Mouse (Mus musculus) frontal cortex, postnatal 36 days (tissue): ENCODE results near the gene Slc38a4.
A peak's percentile ranks its signal among the peaks of the same experiment; 100 is the strongest.

Experiments
- DNase-seq, 2 experiments: peaks; one replicate each; pipeline ENCODE4 v3.0.0; 2022; ENCODE audit warnings: low spot score in 2 of 2

The Slc38a4 gene

DNA sequence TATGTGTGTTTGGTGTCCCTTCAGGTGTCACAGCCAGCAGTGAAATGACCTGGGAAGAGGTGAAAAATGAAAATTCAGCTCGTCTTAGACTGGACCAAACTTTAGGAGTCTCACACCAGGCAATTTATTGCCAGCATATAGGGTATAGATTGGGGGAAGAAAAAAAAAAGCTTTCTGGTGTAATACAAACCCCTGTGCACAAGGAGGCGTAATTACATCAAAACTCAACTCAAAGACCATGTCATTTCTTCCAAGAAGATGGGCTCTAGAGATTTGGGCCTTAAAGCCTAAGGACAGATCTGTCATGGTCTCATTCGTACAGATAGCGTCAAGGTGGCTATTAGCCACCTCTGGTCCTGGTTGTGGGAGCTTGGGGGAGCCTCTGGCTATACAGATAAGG, 86.0 kb downstream of the Slc38a4 start:
- DNase-seq = no peak

DNA sequence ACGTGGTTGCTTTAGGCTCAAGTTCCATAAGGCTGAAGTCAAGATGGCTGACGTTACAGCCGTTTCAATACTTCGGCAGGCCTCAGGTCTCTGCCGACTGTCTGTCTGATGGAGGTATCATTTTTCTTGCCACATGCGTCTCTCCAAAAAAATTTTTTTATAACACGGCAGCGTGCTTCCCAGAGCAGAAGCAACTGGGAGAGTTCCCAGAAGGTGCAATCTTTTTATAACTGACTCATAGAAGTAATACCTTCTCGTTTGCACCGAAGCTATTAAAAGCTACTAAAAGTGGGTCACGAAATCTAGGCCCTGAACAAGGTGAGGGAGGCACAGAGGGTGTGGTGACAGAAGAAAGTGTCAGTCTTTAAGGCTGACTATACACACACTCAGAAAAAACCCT, 87.0 kb downstream of the Slc38a4 start:
- DNase-seq = peak in 1 of 2 experiments; percentile 21

DNA sequence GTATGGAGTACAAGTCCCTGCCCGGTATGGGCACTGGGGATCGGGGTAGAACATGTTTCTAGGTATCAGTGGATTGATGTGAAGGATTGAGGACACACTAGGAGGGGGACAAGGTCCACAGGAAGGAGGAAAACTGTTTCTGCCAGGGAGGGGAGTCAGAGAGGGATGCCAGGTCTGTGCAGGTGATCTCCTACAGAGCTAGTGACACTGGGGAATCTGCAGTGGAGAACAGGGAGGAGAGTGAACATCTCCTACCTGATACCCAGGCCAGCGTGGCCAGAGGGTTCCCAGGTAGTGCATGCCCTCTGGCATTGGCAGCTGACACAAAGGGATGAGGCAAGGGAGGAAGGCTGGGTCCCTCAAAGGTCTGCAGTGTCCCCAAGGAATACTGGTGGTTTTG, 89.4 kb downstream of the Slc38a4 start:
- no peak for DNase-seq

DNA sequence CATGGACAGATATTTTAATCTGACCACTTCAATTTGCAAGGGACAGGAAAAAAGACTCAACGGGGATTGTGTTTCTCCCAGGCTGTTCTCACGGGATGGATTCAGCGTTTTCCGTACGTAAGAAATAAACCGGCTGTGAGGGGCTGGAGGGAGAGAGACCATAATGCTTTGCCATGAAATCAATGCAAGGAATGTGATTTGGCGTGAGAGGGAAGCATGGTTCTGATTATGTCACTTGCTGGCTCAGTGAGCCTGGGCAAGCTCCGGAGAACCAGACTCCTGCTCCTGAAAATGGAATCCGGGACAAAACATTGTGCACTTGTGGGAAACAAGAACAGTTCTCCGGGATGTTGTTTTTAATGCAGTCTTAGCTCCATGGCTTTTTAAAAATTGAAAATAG, 92.0 kb downstream of the Slc38a4 start:
- DNase-seq = no peak

DNA sequence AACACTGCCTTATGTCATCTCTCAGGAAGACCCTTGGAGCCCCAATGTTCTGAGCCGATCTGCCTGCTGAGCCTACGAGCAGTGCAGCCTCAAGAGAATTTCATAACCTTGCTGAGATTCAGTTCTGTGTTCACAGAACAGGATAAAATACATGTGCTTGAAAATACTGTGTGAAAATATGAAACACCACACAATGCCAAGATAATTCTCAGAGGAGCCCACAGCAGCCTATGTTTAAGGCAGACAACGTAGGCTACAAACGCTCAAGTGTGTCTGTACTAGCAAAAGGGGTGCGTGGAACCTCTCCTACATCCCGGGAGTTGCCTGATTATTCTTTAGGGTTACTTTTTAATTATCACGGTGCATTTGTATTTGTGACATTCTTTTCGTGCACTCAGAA, 92.4 kb downstream of the Slc38a4 start:
- no peak for DNase-seq

DNA sequence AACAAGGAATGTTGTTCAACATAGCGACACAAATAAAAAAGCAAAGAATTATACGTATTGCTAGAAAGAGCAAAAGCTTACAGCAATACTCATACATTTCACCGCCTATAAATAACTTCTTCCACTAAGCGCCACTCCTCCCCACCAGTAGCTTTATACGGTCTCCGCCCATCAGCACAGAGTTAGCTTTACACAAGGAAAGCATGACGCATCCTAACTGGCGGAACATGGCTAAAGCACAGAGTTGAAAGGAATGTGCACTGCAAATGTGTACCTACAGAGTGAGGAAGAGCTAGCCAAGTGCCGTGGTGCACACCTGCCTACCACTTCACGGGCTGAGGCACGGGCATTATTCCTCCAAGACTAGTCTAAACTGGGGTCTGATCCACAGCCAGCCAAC, 95.4 kb downstream of the Slc38a4 start:
- DNase-seq = no peak

DNA sequence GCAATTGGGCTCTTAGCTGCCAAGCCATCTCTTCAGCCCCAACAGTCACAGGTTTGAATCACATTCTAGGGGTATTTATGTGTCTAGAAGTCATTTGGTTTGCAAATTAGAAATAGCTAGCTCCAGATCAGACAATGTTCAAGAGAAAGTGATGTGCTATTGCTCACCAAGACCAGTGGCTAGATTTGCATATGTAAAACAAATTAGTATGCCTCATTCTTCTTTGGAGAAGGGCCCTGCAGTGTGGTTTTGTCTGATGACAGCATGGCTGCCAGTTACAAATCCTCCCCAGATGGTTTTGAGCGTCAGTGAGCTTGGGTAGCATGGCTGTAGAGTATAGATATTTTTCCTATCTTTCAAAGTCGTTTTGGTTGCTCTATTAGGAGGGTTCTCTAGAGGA, 96.5 kb downstream of the Slc38a4 start:
- DNase-seq = no peak

DNA sequence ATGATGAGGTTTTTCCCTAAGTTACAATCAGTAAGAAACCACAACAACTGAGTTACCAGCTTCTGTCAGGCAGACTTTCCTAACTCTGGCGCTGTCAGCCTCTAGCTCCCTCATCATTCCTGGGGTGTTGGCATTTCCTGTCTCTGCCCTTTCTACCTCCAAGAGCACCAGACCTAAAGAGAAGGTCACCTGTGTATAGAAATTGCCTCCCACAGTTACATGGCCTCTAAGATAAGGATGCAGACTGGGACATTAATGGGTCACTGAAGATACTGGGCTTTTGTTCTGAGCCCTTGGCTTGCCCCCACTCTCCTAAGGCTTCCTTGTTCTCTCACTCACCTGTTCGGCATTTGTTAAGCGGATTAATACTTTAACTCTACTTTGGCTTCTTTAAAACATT, 99.1 kb downstream of the Slc38a4 start:
- no peak for DNase-seq

DNA sequence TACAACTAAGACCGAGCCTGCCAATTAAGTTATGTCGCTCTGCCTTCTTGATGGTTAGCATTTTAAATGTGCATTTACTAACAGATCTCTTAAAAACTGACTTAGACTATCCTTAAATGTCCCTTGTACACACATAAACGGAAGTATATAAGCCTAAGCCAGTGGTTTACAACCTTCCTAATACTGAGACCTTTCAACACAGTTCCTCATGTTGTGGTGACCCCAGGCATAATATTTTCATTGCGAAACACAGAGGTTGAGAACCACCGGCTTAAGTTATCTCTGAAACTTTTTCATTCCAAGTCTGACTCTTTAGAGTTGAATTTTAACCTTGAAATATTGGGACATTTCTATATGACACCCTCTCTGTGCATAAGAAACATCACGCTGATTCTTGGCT, 101.4 kb downstream of the Slc38a4 start:
- no peak for DNase-seq

DNA sequence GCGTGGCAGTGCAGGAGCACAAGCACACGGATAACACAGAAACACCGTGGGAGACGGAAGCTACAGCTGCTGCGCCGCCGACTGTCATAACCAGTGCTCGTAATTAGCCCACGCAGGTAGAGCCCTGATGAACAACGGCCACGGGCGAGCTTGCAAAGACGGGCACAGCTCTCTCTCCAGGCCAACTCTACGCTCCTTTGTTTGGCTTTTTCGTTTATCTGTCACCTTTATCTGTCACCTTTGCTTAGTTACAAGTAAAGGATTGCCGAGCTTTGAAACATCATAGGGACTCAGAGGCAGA, 101.9 kb downstream of the Slc38a4 start:
- no peak for DNase-seq

DNA sequence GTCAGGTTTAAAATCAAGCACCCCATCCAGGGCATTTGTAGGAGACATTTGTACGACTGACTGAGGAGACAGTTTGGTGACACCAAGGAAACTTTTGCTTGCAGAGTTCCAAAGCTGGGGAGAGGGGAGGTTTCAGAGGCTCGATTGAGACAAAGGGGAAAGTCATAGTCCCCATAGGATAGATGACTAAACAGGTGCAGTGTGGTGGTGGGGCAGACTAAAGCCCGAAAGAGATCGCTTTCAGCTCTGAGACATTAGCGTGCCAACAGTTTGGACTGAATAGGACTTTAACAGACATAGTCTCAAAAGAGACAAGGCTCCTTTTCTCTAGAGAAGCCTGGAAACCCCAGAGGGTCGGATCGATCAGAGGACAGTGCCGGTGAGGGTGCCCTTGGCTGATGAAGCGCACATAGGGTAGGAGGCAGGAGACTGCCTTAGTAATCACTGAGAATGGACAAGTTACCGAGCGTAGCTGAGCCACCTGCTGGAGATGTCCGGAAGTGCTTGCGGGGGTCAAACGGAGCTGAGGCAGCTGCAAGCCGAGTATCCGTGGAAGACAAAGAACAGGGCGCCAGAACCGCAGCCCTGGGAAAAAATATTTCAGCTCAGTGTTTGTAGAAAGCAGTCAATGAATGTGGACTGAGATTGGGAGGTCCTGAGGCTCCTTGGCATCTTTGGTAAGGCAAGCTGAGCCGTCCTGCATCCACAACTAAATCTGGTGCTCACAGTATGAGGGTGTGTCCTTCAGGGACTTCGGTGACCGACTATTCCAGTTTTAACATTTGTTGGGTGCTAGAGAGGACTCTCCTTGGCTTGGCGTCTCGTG, 102.4 kb downstream of the Slc38a4 start:
- peak; percentile 65 to 78 for DNase-seq

DNA sequence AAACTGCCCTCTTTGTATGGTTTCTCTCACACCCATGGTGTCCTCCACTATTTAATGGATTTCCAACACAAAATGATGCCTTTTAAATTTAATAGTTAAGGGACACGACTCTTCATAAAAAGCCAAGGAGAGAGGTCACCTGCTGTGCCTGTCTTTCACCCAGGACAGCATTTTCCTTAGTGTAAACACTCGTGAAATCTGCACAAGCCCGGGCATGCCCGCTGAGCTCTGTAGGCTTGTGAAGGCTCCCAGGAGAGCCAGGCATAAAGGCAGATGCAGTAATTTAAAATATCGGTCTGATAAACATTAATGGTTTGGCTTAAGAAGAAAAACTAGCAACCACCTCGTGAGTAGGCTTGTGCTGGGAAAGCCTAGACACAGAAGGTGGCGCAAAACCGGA, 103.3 kb downstream of the Slc38a4 start:
- no peak for DNase-seq

DNA sequence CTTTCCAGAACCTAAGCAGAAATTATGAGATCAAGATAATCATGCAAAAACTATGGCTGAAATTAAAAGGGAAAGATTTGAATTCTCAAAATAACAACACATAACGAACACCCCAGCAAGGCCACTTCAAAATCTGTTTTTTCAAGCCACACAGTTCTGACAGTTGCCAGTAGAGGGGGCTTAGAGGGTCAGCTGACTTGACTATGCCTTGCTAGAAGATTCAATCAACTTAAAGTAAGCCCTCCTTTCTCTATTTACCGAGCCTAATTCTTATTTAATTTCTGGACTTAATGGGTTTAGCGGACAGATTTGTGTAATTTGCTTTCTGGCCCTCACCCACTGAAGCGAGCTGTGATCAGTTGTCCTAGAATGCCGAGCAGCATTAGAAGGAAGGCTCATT, 104.0 kb downstream of the Slc38a4 start:
- DNase-seq = no peak

DNA sequence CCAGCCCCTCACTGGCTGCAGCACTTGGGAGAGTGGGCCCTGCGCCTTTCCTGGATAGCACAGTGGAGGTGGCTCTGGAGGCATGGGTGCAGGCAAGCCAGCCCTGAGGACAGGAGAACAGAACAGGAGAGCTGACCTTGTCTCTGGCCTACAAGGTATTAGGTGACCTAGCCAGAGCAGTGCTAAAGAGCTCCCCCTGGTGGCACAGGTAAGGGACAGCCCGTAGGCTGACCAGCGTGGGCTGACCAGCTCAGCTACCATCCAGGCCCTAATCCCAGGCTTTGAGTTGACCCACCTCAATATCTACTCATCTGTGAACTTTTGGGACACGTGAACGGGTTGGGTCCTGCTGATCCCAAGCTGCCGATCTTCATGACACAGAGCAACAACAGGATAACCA, 107.3 kb downstream of the Slc38a4 start:
- no peak for DNase-seq
